Mouse (Mus musculus) stomach, embryonic 15.5 days (tissue): Measurements from ENCODE around the gene Got1. TPM values are rescaled to one million over a fixed set of nuclear protein-coding genes. Genes with fewer than 3 reads are reported as not detected.
"Not testable (repeated sequence)": the region's sequence is repeated elsewhere in the genome, so short reads cannot be mapped to it uniquely, and the experiment has no call there.

Experiments
- ATAC-seq: fragments of 200-750 bp; cut with Nextera tagmentation; 2 replicates; pipeline ENCODE4 v1.8.0; 2017; ENCODE audit warnings: low read depth, moderate number of reproducible peaks, moderate TSS enrichment; ENCODE audit not compliant: insufficient read depth, low FRiP score
- H3K27ac ChIP-seq: fragments of 300-500 bp; sonication (generic); 2 replicates; pipeline ENCODE4 v1.5.1; 2015; ENCODE audit warnings: mild to moderate bottlenecking, inconsistent platforms
- H3K27me3 ChIP-seq: fragments of 300-500 bp; sonication (generic); replicated peaks from 2 replicates; pipeline ENCODE4 v1.6.1; 2015; ENCODE audit warnings: inconsistent platforms
- H3K36me3 ChIP-seq: fragments of 300-500 bp; sonication (generic); 2 replicates; pipeline ENCODE4 v1.6.1; 2015; ENCODE audit warnings: inconsistent platforms
- H3K4me1 ChIP-seq: fragments of 300-500 bp; sonication (generic); 2 replicates; pipeline ENCODE4 v1.6.1; 2015; ENCODE audit warnings: inconsistent platforms
- H3K4me2 ChIP-seq: fragments of 300-500 bp; sonication (generic); 2 replicates; pipeline ENCODE4 v1.6.1; 2015; ENCODE audit warnings: mild to moderate bottlenecking, inconsistent platforms
- H3K4me3 ChIP-seq: fragments of 300-500 bp; sonication (generic); replicated peaks from 2 replicates; pipeline ENCODE4 v1.5.1; 2015; ENCODE audit warnings: inconsistent platforms
- H3K9ac ChIP-seq: fragments of 300-500 bp; sonication (generic); 2 replicates; pipeline ENCODE4 v1.6.1; 2015; ENCODE audit warnings: inconsistent platforms
- H3K9me3 ChIP-seq: fragments of 300-500 bp; sonication (generic); 2 replicates; pipeline ENCODE4 v1.6.1; 2016; ENCODE audit warnings: inconsistent platforms
- WGBS: fragments of 180-500 bp; shearing (Covaris S2); methylation state at CpG from one replicate; pipeline ENCODE4 v1.1.7; 2015; 5-methylcytosine and 5-hydroxymethylcytosine counted together
- polyA plus RNA-seq: library from polyadenylated mRNA; unstranded; fragments of >200 nt; fragmentation: Nextera tagmentation; extraction: Ambion mirVana; gene quantifications from 2 replicates; pipeline ENCODE4 v1.2.1, GENCODE M21; 2015

The Got1 gene
- polyA plus RNA-seq, 1 experiment from 2014 or later = 33.7 TPM

- not testable (repeated sequence) for ATAC-seq
Measured at GRCm38 (mm10) chr19:43503593-43503992, 20.8 kb downstream of the Got1 start.

GRCm38 (mm10) chr19:43502630-43503029 lies 21.8 kb downstream of the Got1 start:
- Histone ChIP-seq H3K9ac (no peak overlapping the region), H3K4me2 (no peak overlapping the region), H3K27me3 (no peaks in the 10 kb centered on the region), H3K27ac (no peak overlapping the region), H3K4me3 (no peak overlapping the region), H3K4me1 (no peaks in the 10 kb centered on the region), H3K36me3 (peaks cover 12% of the 10 kb centered on the region; the same call in 1 of the 2 replicates), H3K9me3 (no peaks in the 10 kb centered on the region)
- ATAC-seq = no peak
- WGBS = 81% methylated on average over 11 of the region's 11 CpGs

More at GRCm38 (mm10) chr19:43503593-43503992, 20.8 kb downstream of the Got1 start:
- not testable (repeated sequence) for H3K9me3 ChIP-seq, H3K4me1 ChIP-seq, H3K4me3 ChIP-seq, H3K27ac ChIP-seq, H3K27me3 ChIP-seq, H3K4me2 ChIP-seq, H3K9ac ChIP-seq
- peaks cover 11% of the 10 kb centered on the region; the same call in 1 of the 2 replicates for H3K36me3 ChIP-seq
- 94% methylated on average over 8 of the region's 9 CpGs for whole genome bisulfite sequencing

- peaks cover 6% of the 10 kb centered on the region; the same call in 1 of the 2 replicates for H3K27me3 ChIP-seq
- H3K9me3 ChIP-seq = no peaks in the 10 kb centered on the region
- no peaks in the 10 kb centered on the region for H3K4me1 ChIP-seq
- no peak overlapping the region for H3K4me2 ChIP-seq
- 0 out of 2 replicates have a peak, but pooled peaks cover 8% of the 10 kb centered on the region for H3K36me3 ChIP-seq
- no peak overlapping the region for H3K9ac ChIP-seq
- no peak overlapping the region for H3K4me3 ChIP-seq
- no peak overlapping the region for H3K27ac ChIP-seq
- 85% methylated on average over 7 of the region's 7 CpGs for WGBS
- ATAC-seq = no peak
Measured at GRCm38 (mm10) chr19:43498874-43499273, 25.5 kb downstream of the Got1 start.

- ATAC-seq = no peak
- Histone ChIP-seq H3K9ac (no peak overlapping the region), H3K36me3 (0 out of 2 replicates have a peak, but pooled peaks cover 8% of the 10 kb centered on the region), H3K4me3 (no peak overlapping the region), H3K27me3 (peaks cover 6% of the 10 kb centered on the region; the same call in 1 of the 2 replicates), H3K27ac (no peak overlapping the region), H3K4me2 (no peak overlapping the region), H3K9me3 (no peaks in the 10 kb centered on the region), H3K4me1 (no peaks in the 10 kb centered on the region)
- WGBS = 86% methylated on average over 7 of the region's 7 CpGs
Measured at GRCm38 (mm10) chr19:43497440-43497839, 27.0 kb downstream of the Got1 start.

GRCm38 (mm10) chr19:43495846-43496245 lies 28.6 kb downstream of the Got1 start:
- Histone ChIP-seq H3K4me3 (no peak overlapping the region), H3K9ac (no peak overlapping the region), H3K27ac (no peak overlapping the region), H3K4me2 (no peak overlapping the region), H3K4me1 (no peaks in the 10 kb centered on the region), H3K36me3 (0 out of 2 replicates have a peak, but pooled peaks cover 8% of the 10 kb centered on the region), H3K9me3 (no peaks in the 10 kb centered on the region), H3K27me3 (peaks cover 6% of the 10 kb centered on the region; the same call in 1 of the 2 replicates)
- WGBS = 19% methylated on average over 5 of the region's 5 CpGs
- ATAC-seq = no peak

GRCm38 (mm10) chr19:43494914-43495313 lies 29.5 kb downstream of the Got1 start:
- Histone ChIP-seq H3K4me3 (peak overlapping the region; percentile 18), H3K4me1 (no peaks in the 10 kb centered on the region), H3K4me2 (peak overlapping the region; percentile 51), H3K27me3 (peaks cover 6% of the 10 kb centered on the region; the same call in 1 of the 2 replicates), H3K9me3 (no peaks in the 10 kb centered on the region), H3K27ac (no peak overlapping the region), H3K36me3 (0 out of 2 replicates have a peak, but pooled peaks cover 6% of the 10 kb centered on the region), H3K9ac (no peak overlapping the region)
- ATAC-seq = peak; percentile 52; the same call in 1 of the 2 replicates
- 22% methylated on average over 12 of the region's 14 CpGs for WGBS

- peaks cover 6% of the 10 kb centered on the region; the same call in 1 of the 2 replicates for H3K27me3 ChIP-seq
- ATAC-seq = no peak
- no peaks in the 10 kb centered on the region for H3K9me3 ChIP-seq
- no peak overlapping the region for H3K4me3 ChIP-seq
- WGBS = 75% methylated on average over 6 of the region's 6 CpGs
- no peaks in the 10 kb centered on the region for H3K4me1 ChIP-seq
- no peak overlapping the region for H3K4me2 ChIP-seq
- H3K9ac ChIP-seq = no peak overlapping the region
- 0 out of 2 replicates have a peak, but pooled peaks cover 4% of the 10 kb centered on the region for H3K36me3 ChIP-seq
- no peak overlapping the region for H3K27ac ChIP-seq
Measured at GRCm38 (mm10) chr19:43493878-43494277, 30.5 kb downstream of the Got1 start.

GRCm38 (mm10) chr19:43493316-43493715 lies 31.1 kb downstream of the Got1 start:
- H3K9ac ChIP-seq, H3K9me3 ChIP-seq, H3K36me3 ChIP-seq, ATAC-seq, H3K4me1 ChIP-seq, H3K27me3 ChIP-seq, H3K27ac ChIP-seq, H3K4me2 ChIP-seq, H3K4me3 ChIP-seq: not testable (repeated sequence)
- 68% methylated on average over 1 of the region's 1 CpGs for WGBS

GRCm38 (mm10) chr19:43487429-43487828 lies 37.0 kb downstream of the Got1 start:
- H3K9me3 ChIP-seq = no peaks in the 10 kb centered on the region
- H3K4me2 ChIP-seq = no peak overlapping the region
- 28% methylated on average over 3 of the region's 3 CpGs for WGBS
- no peak overlapping the region for H3K9ac ChIP-seq
- no peak overlapping the region for H3K27ac ChIP-seq
- no peak for ATAC-seq
- H3K36me3 ChIP-seq = no peaks in the 10 kb centered on the region
- H3K4me3 ChIP-seq = no peak overlapping the region
- no peaks in the 10 kb centered on the region for H3K4me1 ChIP-seq
- H3K27me3 ChIP-seq = no peaks in the 10 kb centered on the region

- no peak for ATAC-seq
- 64% methylated on average over 9 of the region's 9 CpGs for WGBS
- no peak overlapping the region for H3K4me3 ChIP-seq
- H3K36me3 ChIP-seq = no peaks in the 10 kb centered on the region
- H3K4me1 ChIP-seq = no peaks in the 10 kb centered on the region
- H3K9ac ChIP-seq = no peak overlapping the region
- H3K27ac ChIP-seq = no peak overlapping the region
- H3K27me3 ChIP-seq = no peaks in the 10 kb centered on the region
- H3K9me3 ChIP-seq = no peaks in the 10 kb centered on the region
- no peak overlapping the region for H3K4me2 ChIP-seq
Measured at GRCm38 (mm10) chr19:43480512-43480911, 43.9 kb downstream of the Got1 start.

- Histone ChIP-seq H3K9me3 (no peaks in the 10 kb centered on the region), H3K27ac (no peak overlapping the region), H3K9ac (no peak overlapping the region)
Measured at GRCm38 (mm10) chr19:43479431-43479830, 45.0 kb downstream of the Got1 start.

GRCm38 (mm10) chr19:43478891-43479290 lies 45.5 kb downstream of the Got1 start:
- WGBS = 24% methylated on average over 5 of the region's 5 CpGs

More at GRCm38 (mm10) chr19:43479431-43479830, 45.0 kb downstream of the Got1 start:
- ATAC-seq = no peak
- 71% methylated on average over 5 of the region's 5 CpGs for WGBS
- Histone ChIP-seq H3K4me1 (no peaks in the 10 kb centered on the region), H3K27me3 (no peaks in the 10 kb centered on the region), H3K4me3 (no peak overlapping the region), H3K4me2 (no peak overlapping the region), H3K36me3 (no peaks in the 10 kb centered on the region)

GRCm38 (mm10) chr19:43477436-43477835 lies 47.0 kb downstream of the Got1 start:
- H3K27ac ChIP-seq = no peak overlapping the region
- no peaks in the 10 kb centered on the region for H3K36me3 ChIP-seq
- no peaks in the 10 kb centered on the region for H3K27me3 ChIP-seq
- 84% methylated on average over 5 of the region's 5 CpGs for WGBS
- no peaks in the 10 kb centered on the region for H3K4me1 ChIP-seq
- H3K9ac ChIP-seq = no peak overlapping the region
- H3K4me3 ChIP-seq = no peak overlapping the region
- no peak for ATAC-seq
- H3K9me3 ChIP-seq = no peaks in the 10 kb centered on the region
- H3K4me2 ChIP-seq = no peak overlapping the region

More at GRCm38 (mm10) chr19:43478891-43479290, 45.5 kb downstream of the Got1 start:
- no peaks in the 10 kb centered on the region for H3K36me3 ChIP-seq
- H3K4me3 ChIP-seq = no peak overlapping the region
- no peak for ATAC-seq
- no peak overlapping the region for H3K9ac ChIP-seq
- no peaks in the 10 kb centered on the region for H3K27me3 ChIP-seq
- no peaks in the 10 kb centered on the region for H3K9me3 ChIP-seq
- no peak overlapping the region for H3K27ac ChIP-seq
- H3K4me2 ChIP-seq = no peak overlapping the region
- H3K4me1 ChIP-seq = no peaks in the 10 kb centered on the region
